Mouse (Mus musculus) liver, embryonic 11.5 days (tissue): ENCODE measurements at regions not wholly inside any gene's neighbourhood (a gene's known extent, or its start where the extent isn't known, plus 50 kb on each side); places are given as distances from the start of the nearest gene placed in this dataset.
A peak's percentile ranks its signal among the peaks of the same experiment; 100 is the strongest.

ENCODE experiments used
- ATAC-seq: fragments of 200-750 bp; cut with Nextera tagmentation; replicated peaks from 2 replicates; pipeline ENCODE4 v1.8.0; 2017; ENCODE audit warnings: moderate number of reproducible peaks, mild to moderate bottlenecking, moderate TSS enrichment, moderate library complexity; ENCODE audit not compliant: low FRiP score
- DNase-seq: peaks from one replicate; pipeline ENCODE4 v3.0.0-alpha.2; 2017; ENCODE audit warnings: low spot score
- H3K27ac ChIP-seq: fragments of 300-500 bp; sonication (generic); 2 replicates; pipeline ENCODE4 v1.5.1; 2014; ENCODE audit warnings: mild to moderate bottlenecking, low read depth, low read length, control low read depth
- H3K27me3 ChIP-seq: fragments of 300-500 bp; sonication (generic); replicated peaks from 2 replicates; pipeline ENCODE4 v1.6.1; 2014; ENCODE audit warnings: low read length, mixed read lengths; ENCODE audit not compliant: control insufficient read depth, insufficient read depth
- H3K36me3 ChIP-seq: fragments of 300-500 bp; sonication (generic); 2 replicates; pipeline ENCODE4 v1.6.1; 2014; ENCODE audit warnings: mild to moderate bottlenecking, low read length, moderate library complexity, mixed read lengths; ENCODE audit not compliant: control insufficient read depth, insufficient read depth
- H3K4me1 ChIP-seq: fragments of 300-500 bp; sonication (generic); replicated peaks from 2 replicates; pipeline ENCODE4 v1.6.1; 2014; ENCODE audit warnings: low read length, mixed read lengths; ENCODE audit not compliant: control insufficient read depth, insufficient read depth
- H3K4me2 ChIP-seq: fragments of 300-500 bp; sonication (generic); 2 replicates; pipeline ENCODE4 v1.6.1; 2014; ENCODE audit warnings: mild to moderate bottlenecking, control low read depth, moderate library complexity
- H3K4me3 ChIP-seq: fragments of 300-500 bp; sonication (generic); 2 replicates; pipeline ENCODE4 v1.5.1; 2014; ENCODE audit warnings: low read depth, low read length, control low read depth
- H3K9ac ChIP-seq: fragments of 300-500 bp; sonication (generic); 2 replicates; pipeline ENCODE4 v1.6.1; 2014; ENCODE audit warnings: low read depth, low read length, control low read depth
- H3K9me3 ChIP-seq: fragments of 300-500 bp; sonication (generic); 2 replicates; pipeline ENCODE4 v1.6.1; 2016; ENCODE audit warnings: low read length, inconsistent platforms, mixed read lengths; ENCODE audit not compliant: control insufficient read depth
- WGBS: fragments of 180-500 bp; shearing (Covaris S2); extraction: QIAGEN DNeasy Blood & Tissue Kit; methylation state at CpG from one replicate; pipeline ENCODE4 v1.1.7; 2014; 5-methylcytosine and 5-hydroxymethylcytosine counted together

DNA sequence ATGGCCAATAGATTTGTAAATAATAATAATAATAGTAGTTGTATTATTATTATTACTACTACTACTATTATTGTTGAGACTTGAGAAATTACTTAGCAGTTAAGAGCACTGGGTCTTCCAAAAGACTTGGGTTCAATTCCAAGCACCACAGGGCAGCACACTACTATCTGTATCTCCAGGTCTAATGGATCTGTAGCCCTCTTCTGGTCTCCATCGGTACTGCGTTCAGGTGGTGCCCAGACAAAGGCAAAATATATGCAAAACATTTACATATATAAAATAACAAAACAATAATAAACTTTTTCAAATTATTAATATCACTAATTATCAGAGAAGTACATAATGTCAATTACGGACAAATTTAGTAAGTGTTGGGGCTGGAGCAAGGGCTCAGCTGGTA lies 69.1 kb upstream of the Rad23b start:
- Histone ChIP-seq H3K27me3 (no peaks in the 10 kb centered on the region), H3K9ac (no peak overlapping the region), H3K4me1 (no peaks in the 10 kb centered on the region), H3K36me3 (no peaks in the 10 kb centered on the region), H3K4me3 (no peak overlapping the region), H3K9me3 (no peaks in the 10 kb centered on the region), H3K27ac (no peak overlapping the region), H3K4me2 (no peak overlapping the region)
- DNase-seq, result no peak
- 79% methylated on average over 3 of the region's 3 CpGs for WGBS
- no peak for ATAC-seq

DNA sequence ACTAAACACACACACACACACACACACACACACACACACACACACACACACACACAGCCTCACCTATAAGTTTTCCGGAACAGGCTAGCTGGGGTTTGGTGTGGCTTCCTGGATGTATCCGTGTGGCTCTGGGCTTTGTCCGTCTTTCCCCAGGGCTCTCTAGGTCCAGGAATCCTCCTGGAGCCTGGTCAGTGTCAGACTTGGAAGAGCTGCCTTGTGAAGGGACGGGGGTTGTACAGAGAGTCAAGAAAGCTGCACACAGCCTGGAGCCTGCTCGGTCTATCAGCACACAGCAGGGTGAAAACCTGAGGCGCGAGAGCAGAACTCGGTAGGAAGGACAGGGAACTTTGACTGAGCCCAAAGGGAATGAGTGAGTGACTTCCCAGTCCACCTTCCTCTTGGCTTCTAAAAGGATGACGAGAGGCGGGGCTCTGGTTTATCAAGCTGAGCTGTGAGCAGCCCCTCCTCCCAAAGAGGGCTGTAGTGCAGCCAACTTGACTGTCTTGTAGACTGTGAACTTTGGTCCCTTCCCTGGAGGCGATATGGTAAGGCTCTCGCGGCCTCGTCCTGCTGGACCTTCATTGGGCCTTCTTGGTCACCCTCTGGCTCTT lies 68.3 kb upstream of the Rad23b start:
- WGBS, result 64% methylated on average over 14 of the region's 14 CpGs
- DNase-seq (no peak), ATAC-seq (no peak)
- H3K4me2 ChIP-seq, result no peak overlapping the region
- H3K4me3 ChIP-seq, result no peak overlapping the region
- H3K9ac ChIP-seq, result no peak overlapping the region
- no peaks in the 10 kb centered on the region for H3K4me1 ChIP-seq
- H3K27ac ChIP-seq, result no peak overlapping the region
- no peaks in the 10 kb centered on the region for H3K27me3 ChIP-seq
- H3K36me3 ChIP-seq, result no peaks in the 10 kb centered on the region
- no peaks in the 10 kb centered on the region for H3K9me3 ChIP-seq

DNA sequence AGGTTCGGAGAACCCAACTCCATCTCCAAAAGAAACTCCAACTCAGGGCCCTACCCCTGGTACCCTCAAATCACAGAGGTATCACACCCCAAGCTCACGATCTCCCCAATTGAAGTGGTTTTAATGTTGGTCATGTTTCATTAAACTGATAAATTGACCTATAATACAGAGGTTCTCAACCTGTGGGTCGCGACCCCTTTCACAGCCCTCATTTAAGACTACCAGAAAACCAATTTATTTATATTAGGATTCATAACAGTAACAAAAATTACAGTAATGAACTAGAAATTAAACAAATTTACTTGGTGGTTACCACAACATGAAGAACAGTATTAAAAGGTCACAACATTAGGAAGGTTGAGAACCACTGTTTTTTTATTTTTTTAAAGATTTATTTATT lies 67.4 kb upstream of the Rad23b start:
- ATAC-seq (no peak), DNase-seq (no peak)
- H3K4me1 ChIP-seq, result no peaks in the 10 kb centered on the region
- no peaks in the 10 kb centered on the region for H3K9me3 ChIP-seq
- no peak overlapping the region for H3K4me2 ChIP-seq
- 78% methylated on average over 4 of the region's 4 CpGs for WGBS
- H3K36me3 ChIP-seq, result no peaks in the 10 kb centered on the region
- H3K27ac ChIP-seq, result no peak overlapping the region
- no peak overlapping the region for H3K4me3 ChIP-seq
- H3K9ac ChIP-seq, result no peak overlapping the region
- no peaks in the 10 kb centered on the region for H3K27me3 ChIP-seq

DNA sequence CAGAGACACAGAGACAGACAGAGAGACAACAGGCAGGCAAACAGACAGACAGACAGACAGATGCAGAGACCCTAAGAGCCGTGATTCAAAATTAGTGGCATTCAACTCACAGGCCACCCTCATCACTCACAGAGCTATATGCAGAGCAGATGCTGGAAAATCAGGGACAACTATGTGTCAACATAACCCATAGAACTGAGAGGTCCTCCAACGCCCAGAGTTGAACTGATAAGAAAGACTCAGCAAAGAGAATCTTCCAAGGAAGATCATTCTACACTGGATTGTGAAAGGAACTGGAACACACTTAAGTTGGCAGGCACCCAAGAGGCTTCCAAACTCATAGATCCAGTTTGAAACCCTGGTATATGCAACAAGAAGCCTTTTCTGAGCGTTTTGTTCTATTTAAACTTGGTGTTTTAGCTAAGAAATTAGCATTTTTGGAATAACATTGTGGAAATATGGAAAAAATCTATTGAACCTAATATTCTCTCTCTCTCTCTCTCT lies 65.1 kb upstream of the Rad23b start:
- Histone ChIP-seq H3K9me3 (no peaks in the 10 kb centered on the region), H3K9ac (no peak overlapping the region), H3K27ac (no peak overlapping the region), H3K36me3 (no peaks in the 10 kb centered on the region), H3K4me3 (no peak overlapping the region), H3K4me2 (no peak overlapping the region), H3K4me1 (no peaks in the 10 kb centered on the region), H3K27me3 (no peaks in the 10 kb centered on the region)
- no peak for DNase-seq
- WGBS, result 60% methylated on average over 3 of the region's 3 CpGs
- ATAC-seq, result no peak

DNA sequence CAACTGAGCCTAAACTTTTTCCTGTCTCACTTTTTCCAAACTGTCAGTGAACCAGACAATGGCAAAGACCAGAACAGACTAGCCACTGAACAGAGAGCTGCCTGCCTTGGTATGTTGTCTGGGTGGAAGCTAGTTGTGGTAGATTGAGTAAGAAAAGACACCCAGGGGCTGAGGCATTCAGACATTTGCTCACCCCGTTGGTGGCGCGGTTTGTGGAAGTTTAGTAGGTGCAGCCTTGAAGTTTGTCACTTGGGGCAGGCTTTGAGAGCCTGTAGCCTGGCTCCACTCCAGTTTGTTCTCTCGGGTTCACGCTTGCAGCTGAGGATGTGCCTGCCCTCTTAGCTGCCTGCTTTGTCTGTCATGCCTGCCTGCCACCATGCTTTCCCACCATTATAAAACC lies 64.2 kb upstream of the Rad23b start:
- H3K4me1 ChIP-seq, result no peaks in the 10 kb centered on the region

DNA sequence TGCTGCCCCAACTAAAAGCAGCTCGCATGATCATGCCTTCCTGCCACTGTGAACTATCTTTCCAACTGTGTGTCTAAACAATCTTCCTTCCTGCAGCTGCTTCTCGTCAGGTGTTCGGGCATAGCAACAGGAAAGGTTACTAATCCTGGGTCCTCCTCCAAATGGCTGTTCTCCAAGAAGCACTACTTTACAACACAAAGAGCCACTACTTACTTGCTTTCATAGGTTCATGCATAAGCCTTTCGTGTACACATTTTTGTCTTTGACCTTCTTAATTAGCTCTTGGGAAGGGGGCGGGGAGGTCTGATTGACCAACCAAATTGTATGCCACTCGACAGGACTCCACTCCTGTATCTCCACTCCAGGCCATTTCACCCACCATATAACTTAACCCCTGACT lies 61.4 kb upstream of the Rad23b start:
- Histone ChIP-seq H3K9me3 (no peaks in the 10 kb centered on the region), H3K9ac (no peak overlapping the region), H3K4me2 (no peak overlapping the region), H3K36me3 (no peaks in the 10 kb centered on the region), H3K27ac (no peak overlapping the region), H3K4me1 (no peaks in the 10 kb centered on the region), H3K4me3 (no peak overlapping the region), H3K27me3 (no peaks in the 10 kb centered on the region)
- ATAC-seq (no peak), DNase-seq (no peak)
- 71% methylated on average over 6 of the region's 6 CpGs for WGBS

More for the DNA sequence above, 64.2 kb upstream of the Rad23b start:
- no peak overlapping the region for H3K4me2 ChIP-seq
- ATAC-seq, result no peak
- no peak for DNase-seq
- WGBS, result 32% methylated on average over 5 of the region's 5 CpGs
- no peaks in the 10 kb centered on the region for H3K36me3 ChIP-seq
- H3K9ac ChIP-seq, result no peak overlapping the region
- H3K9me3 ChIP-seq, result no peaks in the 10 kb centered on the region
- no peak overlapping the region for H3K27ac ChIP-seq
- no peaks in the 10 kb centered on the region for H3K27me3 ChIP-seq
- no peak overlapping the region for H3K4me3 ChIP-seq

DNA sequence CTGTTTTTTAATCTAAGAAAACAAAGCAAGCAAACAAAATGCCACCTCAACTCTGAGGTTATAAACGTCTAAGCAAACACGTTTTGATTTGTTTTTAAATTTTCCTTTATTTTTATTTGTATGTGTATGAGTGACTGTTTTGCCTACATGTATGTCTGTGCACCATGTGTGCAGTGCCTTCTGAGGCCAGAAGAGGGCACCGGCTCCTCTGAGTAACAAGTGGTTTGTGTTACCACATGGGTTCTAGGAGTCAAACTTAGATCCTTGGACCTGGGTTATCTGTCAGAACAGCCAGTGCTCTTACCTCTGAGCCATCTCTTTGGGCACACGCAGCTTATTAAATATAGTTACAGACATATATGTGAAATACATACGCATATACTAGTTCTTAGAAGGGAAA lies 57.6 kb upstream of the Rad23b start:
- H3K27ac ChIP-seq, result no peak overlapping the region
- H3K27me3 ChIP-seq, result no peaks in the 10 kb centered on the region
- H3K36me3 ChIP-seq, result no peaks in the 10 kb centered on the region
- H3K4me3 ChIP-seq, result no peak overlapping the region
- no peaks in the 10 kb centered on the region for H3K9me3 ChIP-seq
- no peak for DNase-seq
- no peak overlapping the region for H3K9ac ChIP-seq
- no peak overlapping the region for H3K4me2 ChIP-seq
- 67% methylated on average over 5 of the region's 5 CpGs for WGBS
- ATAC-seq, result no peak
- H3K4me1 ChIP-seq, result no peaks in the 10 kb centered on the region

DNA sequence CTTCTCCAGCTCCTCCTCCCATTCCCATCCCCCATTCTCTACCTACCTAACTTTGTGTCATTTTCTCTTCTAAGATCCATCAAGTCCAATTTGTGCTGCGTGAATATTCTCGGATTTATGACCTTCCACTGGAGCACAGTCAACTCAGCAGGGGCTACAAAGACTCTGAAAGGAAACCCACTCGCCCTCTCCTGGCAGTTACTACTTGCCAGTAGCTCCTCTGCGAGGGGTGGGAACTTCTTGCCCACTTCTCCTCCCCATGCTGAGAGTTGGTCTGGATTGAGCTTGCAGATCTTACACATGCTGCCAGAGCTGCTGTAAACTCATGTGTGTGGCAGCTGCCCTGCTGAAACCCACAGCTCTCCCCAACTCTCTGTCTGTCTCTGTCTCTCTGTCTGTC lies 57.1 kb upstream of the Rad23b start:
- Histone ChIP-seq H3K9ac (no peak overlapping the region), H3K36me3 (no peaks in the 10 kb centered on the region), H3K4me1 (no peaks in the 10 kb centered on the region), H3K4me2 (no peak overlapping the region), H3K27ac (no peak overlapping the region), H3K4me3 (no peak overlapping the region), H3K9me3 (no peaks in the 10 kb centered on the region), H3K27me3 (no peaks in the 10 kb centered on the region)
- WGBS, result 36% methylated on average over 4 of the region's 4 CpGs
- ATAC-seq, result no peak
- DNase-seq, result no peak

DNA sequence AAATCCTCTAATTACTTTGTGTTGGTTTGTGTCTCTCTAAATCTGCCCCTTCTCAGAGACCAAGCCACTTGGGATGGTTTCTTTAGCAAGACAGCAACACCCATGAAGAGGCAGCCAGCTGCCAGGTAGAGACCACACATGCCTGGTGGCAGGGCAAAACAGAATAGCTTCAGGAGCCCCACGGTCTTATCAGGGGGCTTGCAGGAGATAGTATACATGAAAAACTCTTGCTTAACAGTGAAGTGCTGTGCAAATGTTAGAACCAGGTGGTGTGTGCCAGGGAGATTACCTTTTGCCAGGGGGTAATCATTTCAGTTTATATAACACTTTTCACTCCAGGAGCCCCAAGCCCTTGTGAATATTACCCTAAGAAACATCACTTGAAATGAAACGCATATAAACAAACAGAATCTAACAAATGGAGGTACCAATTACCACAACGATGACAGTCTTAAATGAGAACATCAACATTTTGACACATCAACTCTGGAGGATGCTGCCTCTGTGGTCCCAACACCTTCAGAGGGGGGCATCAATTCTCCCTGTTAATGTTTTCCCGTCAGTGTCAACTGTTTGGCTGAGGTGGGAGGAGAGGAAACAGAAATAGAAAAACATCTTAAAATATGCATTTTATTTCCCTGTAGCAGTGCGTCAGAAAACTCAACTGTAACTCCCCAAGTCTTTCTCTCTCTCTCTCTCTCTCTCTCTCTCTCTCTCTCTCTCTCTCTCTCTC lies 56.3 kb upstream of the Rad23b start:
- H3K4me3 ChIP-seq, result no peak overlapping the region
- no peaks in the 10 kb centered on the region for H3K4me1 ChIP-seq
- no peaks in the 10 kb centered on the region for H3K9me3 ChIP-seq
- ATAC-seq (peak; percentile 84), DNase-seq (no peak)
- no peaks in the 10 kb centered on the region for H3K27me3 ChIP-seq
- WGBS, result 23% methylated on average over 5 of the region's 5 CpGs
- no peaks in the 10 kb centered on the region for H3K36me3 ChIP-seq
- peak overlapping the region; percentile 56 for H3K4me2 ChIP-seq
- H3K27ac ChIP-seq, result no peak overlapping the region
- no peak overlapping the region for H3K9ac ChIP-seq
